Mouse (Mus musculus): Measurements from ENCODE around the gene B130006D01Rik. TPM values are rescaled to one million over a fixed set of nuclear protein-coding genes. Genes with fewer than 3 reads are reported as not detected.

Gene B130006D01Rik
- total and polyA plus RNA-seq, 3 experiments = 0.10 to 0.38 (median 0.15) TPM

DNA sequence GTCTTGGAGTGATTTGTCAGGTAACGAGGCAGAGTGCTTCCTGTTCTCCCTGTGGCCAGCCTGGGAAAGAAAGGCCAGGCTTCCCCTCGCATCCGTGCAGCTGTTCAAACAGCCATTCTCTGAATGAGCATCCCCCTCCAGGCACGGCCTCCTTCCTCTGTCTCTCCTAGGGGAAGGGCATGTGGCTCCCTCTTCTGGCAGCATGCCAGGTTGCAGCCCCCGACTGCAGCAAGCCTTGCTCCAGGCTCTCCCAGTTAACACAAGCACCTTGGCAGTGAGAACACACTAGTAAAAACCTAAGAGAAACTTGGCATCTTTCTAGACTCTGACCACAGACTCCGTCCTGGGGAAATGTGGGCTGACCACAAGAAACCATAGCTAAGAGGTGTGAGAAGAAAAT is 47.1 kb upstream of the B130006D01Rik start:
- peaks cover 14 to 51% of the 10 kb centered on the region in 2 experiments for H3K4me1 ChIP-seq (ENCODE audit: control insufficient read depth in 1 of 2, insufficient read depth in 2 of 2)
- no peak overlapping the region for H3K4me2 ChIP-seq (ENCODE audit: insufficient read depth, low read depth, poor library complexity, severe bottlenecking)
- no peaks in the 10 kb centered on the region for H3K9me3 ChIP-seq (replicated peaks; ENCODE audit: low read length)
- H3K9ac ChIP-seq (ENCODE audit: insufficient read depth, low read depth) = no peak overlapping the region
- H3K36me3 ChIP-seq (replicated peaks in 1 of 2; ENCODE audit: control insufficient read depth in 1 of 2, insufficient read depth in 1 of 2, low read length in 1 of 2) = peaks cover 78 to 93% of the 10 kb centered on the region in 2 experiments
- TF ChIP-seq ELF1 (IDR thresholded peaks at IDR 0.05; ENCODE audit: low read depth, low read length) (0 out of 2 replicates have a peak, but pooled peaks have one; percentile 8), TCF12 (IDR thresholded peaks at IDR 0.05; ENCODE audit: low read depth, low read length) (peak; percentile 32; the same call in 1 of the 2 replicates), BHLHE40 (IDR thresholded peaks at IDR 0.05; ENCODE audit: low read depth, low read length) (0 out of 2 replicates have a peak, but pooled peaks have one; percentile 10), MAX (IDR thresholded peaks at IDR 0.05; ENCODE audit: low read length) (peak; percentile 50; the same call in 1 of the 2 replicates), MAZ (IDR thresholded peaks at IDR 0.05; ENCODE audit: low read depth, low read length) (no peak), SMC3 (IDR thresholded peaks at IDR 0.05; ENCODE audit: low read depth, low read length) (peak; percentile 59), RAD21 (IDR thresholded peaks at IDR 0.05; ENCODE audit: low read depth, low read length) (peak; percentile 60), ZKSCAN1 (IDR thresholded peaks at IDR 0.05; ENCODE audit: borderline replicate concordance, low read depth, low read length) (no peak), PAX5 (IDR thresholded peaks at IDR 0.05; ENCODE audit: low read length) (no peak), NRF1 (IDR thresholded peaks at IDR 0.05; ENCODE audit: low read depth, low read length) (0 out of 2 replicates have a peak, but pooled peaks have one; percentile 13), KAT2A (IDR thresholded peaks at IDR 0.05; ENCODE audit: insufficient replicate concordance, low read length) (0 out of 2 replicates have a peak, but pooled peaks have one; percentile 26), CTCF (conservative IDR thresholded peaks at IDR 0.05 in 1 of 2, IDR thresholded peaks at IDR 0.05 in 1 of 2; ENCODE audit: low read depth in 2 of 2, low read length in 2 of 2) (peak; percentile 63 to 81), EP300 (IDR thresholded peaks at IDR 0.05; ENCODE audit: low read length) (peak; percentile 37; the same call in 1 of the 2 replicates)
- H3K4me3 ChIP-seq (replicated peaks in 1 of 3; ENCODE audit: low read depth in 2 of 3, low read length in 2 of 3, poor library complexity in 1 of 3) = no peak overlapping the region
- H3K27me3 ChIP-seq (replicated peaks) = no peaks in the 10 kb centered on the region
- in situ Hi-C loops (cut with MboI; ENCODE audit: low pct_ligation_motif_present, low pct_unique_long_range_greater_than_20kb, low sequenced_read_pairs) (no loop called here), dilution Hi-C loops (cut with MboI; ENCODE audit: extremely low pct_ligation_motif_present, extremely low pct_unique_long_range_greater_than_20kb, low sequenced_read_pairs) (no loop called here)
- DNase-seq (ENCODE audit: extremely low read depth) = peak; percentile 79
- no peak overlapping the region for H3K27ac ChIP-seq (ENCODE audit: insufficient read depth, low read depth)
- H3K79me2 ChIP-seq (replicated peaks; ENCODE audit: control insufficient read depth, extremely low read depth, insufficient read depth, poor library complexity, severe bottlenecking) = no peaks in the 10 kb centered on the region

DNA sequence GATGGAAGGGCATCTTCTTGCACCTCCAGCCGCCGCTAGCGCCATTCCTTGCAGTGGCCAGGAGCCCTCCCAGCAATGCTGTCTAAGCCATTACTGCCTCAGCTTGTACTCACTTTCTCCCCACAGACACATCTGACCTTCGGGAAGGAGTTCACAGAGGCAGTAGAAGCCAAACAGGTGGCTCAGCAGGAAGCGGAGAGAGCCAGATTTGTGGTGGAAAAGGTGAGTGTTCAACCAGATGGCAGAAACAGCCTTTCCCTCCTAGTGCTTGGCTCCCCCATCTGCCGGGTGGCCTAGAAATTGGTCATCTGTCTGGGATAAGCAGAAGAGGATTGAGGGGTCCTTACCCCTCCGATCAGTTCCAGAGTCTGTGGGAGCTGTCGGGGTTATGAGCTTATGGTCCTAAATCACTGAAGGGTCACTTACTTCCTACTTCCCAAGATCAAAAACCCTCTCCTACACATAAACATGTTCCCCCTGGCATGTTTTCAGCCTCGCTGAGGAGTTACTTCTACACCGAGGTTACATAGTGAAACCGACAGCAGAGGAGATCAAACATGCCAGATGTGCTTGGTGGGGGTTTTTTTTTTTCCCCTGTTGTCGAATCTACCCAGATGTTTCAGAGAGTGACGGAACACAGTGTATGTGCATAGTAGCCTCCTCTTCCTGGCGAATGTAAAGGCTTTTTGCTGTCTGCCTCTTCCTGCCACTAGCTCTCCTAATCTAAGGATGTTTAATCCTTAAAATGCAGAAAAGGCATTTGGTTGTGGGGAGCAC is 45.3 kb upstream of the B130006D01Rik start:
- peaks cover 14 to 56% of the 10 kb centered on the region in 2 experiments for H3K4me1 ChIP-seq (ENCODE audit: control insufficient read depth in 1 of 2, insufficient read depth in 2 of 2)
- TF ChIP-seq ETS1 (conservative IDR thresholded peaks at IDR 0.05; ENCODE audit: low read depth, low read length) = peak; percentile 70
- peak; percentile 72; the same call in 1 of the 2 replicates for TF ChIP-seq EP300 (IDR thresholded peaks at IDR 0.05; ENCODE audit: low read length)
- TF ChIP-seq SIN3A (IDR thresholded peaks at IDR 0.05; ENCODE audit: low read length) = peak; percentile 51; the same call in 1 of the 2 replicates
- peak; percentile 22; the same call in 1 of the 2 replicates for TF ChIP-seq HCFC1 (IDR thresholded peaks at IDR 0.05; ENCODE audit: low read depth, low read length)
- TF ChIP-seq RCOR1 (conservative IDR thresholded peaks at IDR 0.05; ENCODE audit: low read depth, low read length) = peak; percentile 82; the same call in 1 of the 2 replicates
- no peak for TF ChIP-seq UBTF (IDR thresholded peaks at IDR 0.05; ENCODE audit: low read depth, low read length)
- no peak for TF ChIP-seq MYC (IDR thresholded peaks at IDR 0.05; ENCODE audit: low read depth, low read length)
- TF ChIP-seq ZNF384 (IDR thresholded peaks at IDR 0.05; ENCODE audit: low read depth, low read length) = peak; percentile 87
- TF ChIP-seq KAT2A (IDR thresholded peaks at IDR 0.05; ENCODE audit: insufficient replicate concordance, low read length) = 0 out of 2 replicates have a peak, but pooled peaks have one; percentile 39
- TF ChIP-seq USF2 (conservative IDR thresholded peaks at IDR 0.05; ENCODE audit: low read depth, low read length) = no peak
- TF ChIP-seq IRF4 (IDR thresholded peaks at IDR 0.05; ENCODE audit: low read depth, low read length) = 0 out of 2 replicates have a peak, but pooled peaks have one; percentile 11
- TF ChIP-seq JUN (IDR thresholded peaks at IDR 0.05; ENCODE audit: insufficient read depth, low read depth, low read length) = peak; percentile 44; the same call in 1 of the 2 replicates
- TF ChIP-seq TCF12 (IDR thresholded peaks at IDR 0.05; ENCODE audit: low read depth, low read length) = peak; percentile 98
- 0 out of 2 replicates have a peak, but pooled peaks have one; percentile 11 for TF ChIP-seq BHLHE40 (IDR thresholded peaks at IDR 0.05; ENCODE audit: low read depth, low read length)
- peak; percentile 74 for TF ChIP-seq JUND (conservative IDR thresholded peaks at IDR 0.05; ENCODE audit: low read depth, low read length)
- no peak for TF ChIP-seq ZMIZ1 (IDR thresholded peaks at IDR 0.05; ENCODE audit: low read depth, low read length)
- dilution Hi-C loops (cut with MboI; ENCODE audit: extremely low pct_ligation_motif_present, extremely low pct_unique_long_range_greater_than_20kb, low sequenced_read_pairs) (no loop called here), in situ Hi-C loops (cut with MboI; ENCODE audit: low pct_ligation_motif_present, low pct_unique_long_range_greater_than_20kb, low sequenced_read_pairs) (no loop called here)
- peak overlapping the region; percentile 53 for H3K27ac ChIP-seq (ENCODE audit: insufficient read depth, low read depth)
- H3K36me3 ChIP-seq (replicated peaks in 1 of 2; ENCODE audit: control insufficient read depth in 1 of 2, insufficient read depth in 1 of 2, low read length in 1 of 2) = peaks cover 73 to 96% of the 10 kb centered on the region in 2 experiments
- DNase-seq (ENCODE audit: extremely low read depth) = peak; percentile 77
- no peak overlapping the region for H3K4me3 ChIP-seq (replicated peaks in 1 of 3; ENCODE audit: low read depth in 2 of 3, low read length in 2 of 3, poor library complexity in 1 of 3)
- H3K79me2 ChIP-seq (replicated peaks; ENCODE audit: control insufficient read depth, extremely low read depth, insufficient read depth, poor library complexity, severe bottlenecking) = no peaks in the 10 kb centered on the region
- H3K4me2 ChIP-seq (ENCODE audit: insufficient read depth, low read depth, poor library complexity, severe bottlenecking) = peak overlapping the region; percentile 14; the same call in 1 of the 2 replicates
- no peaks in the 10 kb centered on the region for H3K27me3 ChIP-seq (replicated peaks)
- no peaks in the 10 kb centered on the region for H3K9me3 ChIP-seq (replicated peaks; ENCODE audit: low read length)
- no peak overlapping the region for H3K9ac ChIP-seq (ENCODE audit: insufficient read depth, low read depth)

Measured in CH12.LX (cell line).